Mouse (Mus musculus): Measurements from ENCODE around the gene Il16. TPM values are rescaled to one million over a fixed set of nuclear protein-coding genes. Genes with fewer than 3 reads are reported as not detected.

Il16 gene
- 0.93 and 1.1 TPM in 2 replicates for polyA plus RNA-seq (2015; fragmentation: Nextera tagmentation; extraction: Ambion mirVana)

GRCm38 (mm10) chr7:83745413-83746106 lies at the start of gene Il16:
Gene Il16, minus strand, starts transcription at chr7:83745726.
- Histone ChIP-seq H3K4me3 (no peak within 1 kb of the TSS), H3K27me3 (no peaks in the 10 kb centered on the region), H3K9ac (no peak within 1 kb of the TSS), H3K9me3 (replicated peaks) (no peaks in the 10 kb centered on the region), H3K27ac (no peak within 1 kb of the TSS), H3K4me1 (no peaks in the 10 kb centered on the region; the same call in 1 of the 2 replicates), H3K4me2 (no peak within 1 kb of the TSS), H3K36me3 (ENCODE audit: poor library complexity, severe bottlenecking) (no peaks in the 10 kb centered on the region)
- no peak for ATAC-seq
- WGBS: 63% methylated on average over 20 of the region's 20 CpGs

- ATAC-seq: peak; percentile 95
- Histone ChIP-seq H3K4me1 (peaks cover 13% of the 10 kb centered on the region), H3K36me3 (ENCODE audit: poor library complexity, severe bottlenecking) (no peaks in the 10 kb centered on the region), H3K9ac (no peak within 1 kb of the TSS), H3K4me3 (no peak within 1 kb of the TSS), H3K27me3 (no peaks in the 10 kb centered on the region), H3K27ac (no peak within 1 kb of the TSS; the same call in 1 of the 2 replicates), H3K9me3 (replicated peaks) (no peaks in the 10 kb centered on the region), H3K4me2 (peak within 1 kb of the TSS; percentile 38)
- WGBS: 6% methylated on average over 14 of the region's 14 CpGs
Observed at GRCm38 (mm10) chr7:83794705-83795104, 49.2 kb upstream of the Il16 start, which contains the start of gene Cfap161. Gene Cfap161, minus strand, starts transcription at chr7:83794880.

- H3K9me3 ChIP-seq (replicated peaks): no peaks in the 10 kb centered on the region
- peaks cover 13% of the 10 kb centered on the region for H3K4me1 ChIP-seq
- H3K36me3 ChIP-seq (ENCODE audit: poor library complexity, severe bottlenecking): no peaks in the 10 kb centered on the region
- ATAC-seq: peak; percentile 7; the same call in 1 of the 2 replicates
- no peak overlapping the region for H3K27ac ChIP-seq
- 41% methylated on average over 11 of the region's 11 CpGs for WGBS
- H3K27me3 ChIP-seq: no peaks in the 10 kb centered on the region
- H3K9ac ChIP-seq: no peak overlapping the region
- H3K4me2 ChIP-seq: peak overlapping the region; percentile 38
- no peak overlapping the region for H3K4me3 ChIP-seq
Observed at GRCm38 (mm10) chr7:83794006-83794683, 48.6 kb upstream of the Il16 start.

GRCm38 (mm10) chr7:83780881-83781280 lies 35.4 kb upstream of the Il16 start:
- no peak for ATAC-seq
- Histone ChIP-seq H3K4me3 (no peak overlapping the region), H3K27ac (no peak overlapping the region), H3K36me3 (ENCODE audit: poor library complexity, severe bottlenecking) (no peaks in the 10 kb centered on the region), H3K9me3 (replicated peaks) (no peaks in the 10 kb centered on the region), H3K4me2 (no peak overlapping the region), H3K27me3 (no peaks in the 10 kb centered on the region), H3K4me1 (no peaks in the 10 kb centered on the region), H3K9ac (no peak overlapping the region)
- 84% methylated on average over 4 of the region's 4 CpGs for WGBS

- ATAC-seq: no peak
- no peak overlapping the region for H3K4me2 ChIP-seq
- WGBS: 80% methylated on average over 4 of the region's 4 CpGs
- H3K4me3 ChIP-seq: no peak overlapping the region
- no peaks in the 10 kb centered on the region for H3K4me1 ChIP-seq
- H3K27ac ChIP-seq: no peak overlapping the region
- no peaks in the 10 kb centered on the region for H3K27me3 ChIP-seq
- H3K9ac ChIP-seq: no peak overlapping the region
- no peaks in the 10 kb centered on the region for H3K36me3 ChIP-seq (ENCODE audit: poor library complexity, severe bottlenecking)
- H3K9me3 ChIP-seq (replicated peaks): no peaks in the 10 kb centered on the region
Observed at GRCm38 (mm10) chr7:83780026-83780425, 34.5 kb upstream of the Il16 start.

- ATAC-seq: no peak
- 64% methylated on average over 2 of the region's 2 CpGs for WGBS
Observed at GRCm38 (mm10) chr7:83779028-83779427, 33.5 kb upstream of the Il16 start.

GRCm38 (mm10) chr7:83778516-83778915 lies 33.0 kb upstream of the Il16 start:
- H3K4me1 ChIP-seq: no peaks in the 10 kb centered on the region
- WGBS: 81% methylated on average over 2 of the region's 2 CpGs

More at GRCm38 (mm10) chr7:83779028-83779427, 33.5 kb upstream of the Il16 start:
- Histone ChIP-seq H3K4me2 (no peak overlapping the region), H3K27ac (no peak overlapping the region), H3K9me3 (replicated peaks) (no peaks in the 10 kb centered on the region), H3K27me3 (no peaks in the 10 kb centered on the region), H3K4me1 (no peaks in the 10 kb centered on the region), H3K9ac (no peak overlapping the region), H3K36me3 (ENCODE audit: poor library complexity, severe bottlenecking) (no peaks in the 10 kb centered on the region), H3K4me3 (no peak overlapping the region)

GRCm38 (mm10) chr7:83774721-83775120 lies 29.2 kb upstream of the Il16 start:
- no peaks in the 10 kb centered on the region for H3K4me1 ChIP-seq
- H3K27me3 ChIP-seq: no peaks in the 10 kb centered on the region
- H3K27ac ChIP-seq: no peak overlapping the region
- no peak overlapping the region for H3K9ac ChIP-seq
- no peak overlapping the region for H3K4me2 ChIP-seq
- WGBS: 44% methylated on average over 5 of the region's 5 CpGs
- no peaks in the 10 kb centered on the region for H3K9me3 ChIP-seq (replicated peaks)
- H3K4me3 ChIP-seq: no peak overlapping the region
- ATAC-seq: no peak
- no peaks in the 10 kb centered on the region for H3K36me3 ChIP-seq (ENCODE audit: poor library complexity, severe bottlenecking)

More at GRCm38 (mm10) chr7:83778516-83778915, 33.0 kb upstream of the Il16 start:
- no peak overlapping the region for H3K9ac ChIP-seq
- no peak overlapping the region for H3K4me3 ChIP-seq
- H3K9me3 ChIP-seq (replicated peaks): no peaks in the 10 kb centered on the region
- no peak for ATAC-seq
- no peaks in the 10 kb centered on the region for H3K27me3 ChIP-seq
- H3K27ac ChIP-seq: no peak overlapping the region
- H3K36me3 ChIP-seq (ENCODE audit: poor library complexity, severe bottlenecking): no peaks in the 10 kb centered on the region
- no peak overlapping the region for H3K4me2 ChIP-seq

- no peak overlapping the region for H3K4me3 ChIP-seq
- no peak overlapping the region for H3K9ac ChIP-seq
- no peak overlapping the region for H3K27ac ChIP-seq
- WGBS: 80% methylated on average over 3 of the region's 3 CpGs
- H3K36me3 ChIP-seq (ENCODE audit: poor library complexity, severe bottlenecking): no peaks in the 10 kb centered on the region
- no peaks in the 10 kb centered on the region for H3K27me3 ChIP-seq
- no peak for ATAC-seq
- H3K4me2 ChIP-seq: no peak overlapping the region
- H3K9me3 ChIP-seq (replicated peaks): no peaks in the 10 kb centered on the region
- no peaks in the 10 kb centered on the region for H3K4me1 ChIP-seq
Observed at GRCm38 (mm10) chr7:83763674-83764073, 18.1 kb upstream of the Il16 start.

- no peaks in the 10 kb centered on the region for H3K9me3 ChIP-seq (replicated peaks)
- H3K27me3 ChIP-seq: no peaks in the 10 kb centered on the region
- no peak overlapping the region for H3K4me2 ChIP-seq
- H3K4me1 ChIP-seq: no peaks in the 10 kb centered on the region
- H3K4me3 ChIP-seq: no peak overlapping the region
- no peaks in the 10 kb centered on the region for H3K36me3 ChIP-seq (ENCODE audit: poor library complexity, severe bottlenecking)
- no peak overlapping the region for H3K27ac ChIP-seq
- H3K9ac ChIP-seq: no peak overlapping the region
- 83% methylated on average over 5 of the region's 5 CpGs for WGBS
- ATAC-seq: no peak
Observed at GRCm38 (mm10) chr7:83762336-83762735, 16.8 kb upstream of the Il16 start.

- no peaks in the 10 kb centered on the region for H3K9me3 ChIP-seq (replicated peaks)
- H3K27me3 ChIP-seq: no peaks in the 10 kb centered on the region
- H3K4me2 ChIP-seq: no peak overlapping the region
- no peaks in the 10 kb centered on the region for H3K4me1 ChIP-seq
- H3K9ac ChIP-seq: no peak overlapping the region
- WGBS: 73% methylated on average over 1 of the region's 1 CpGs
- H3K36me3 ChIP-seq (ENCODE audit: poor library complexity, severe bottlenecking): no peaks in the 10 kb centered on the region
- no peak for ATAC-seq
- no peak overlapping the region for H3K4me3 ChIP-seq
- H3K27ac ChIP-seq: no peak overlapping the region
Observed at GRCm38 (mm10) chr7:83751055-83751454, 5.5 kb upstream of the Il16 start.

- 79% methylated on average over 1 of the region's 1 CpGs for WGBS
- Histone ChIP-seq H3K9ac (no peak overlapping the region), H3K27me3 (no peaks in the 10 kb centered on the region), H3K36me3 (ENCODE audit: poor library complexity, severe bottlenecking) (no peaks in the 10 kb centered on the region), H3K4me3 (no peak overlapping the region), H3K4me1 (no peaks in the 10 kb centered on the region; the same call in 1 of the 2 replicates), H3K4me2 (no peak overlapping the region), H3K27ac (no peak overlapping the region), H3K9me3 (replicated peaks) (no peaks in the 10 kb centered on the region)
- ATAC-seq: no peak
Observed at GRCm38 (mm10) chr7:83748405-83748804, 2.9 kb upstream of the Il16 start.

Data from forebrain, embryonic 13.5 days (tissue).